Mouse (Mus musculus): ENCODE data around the gene Gm12184.

DNA sequence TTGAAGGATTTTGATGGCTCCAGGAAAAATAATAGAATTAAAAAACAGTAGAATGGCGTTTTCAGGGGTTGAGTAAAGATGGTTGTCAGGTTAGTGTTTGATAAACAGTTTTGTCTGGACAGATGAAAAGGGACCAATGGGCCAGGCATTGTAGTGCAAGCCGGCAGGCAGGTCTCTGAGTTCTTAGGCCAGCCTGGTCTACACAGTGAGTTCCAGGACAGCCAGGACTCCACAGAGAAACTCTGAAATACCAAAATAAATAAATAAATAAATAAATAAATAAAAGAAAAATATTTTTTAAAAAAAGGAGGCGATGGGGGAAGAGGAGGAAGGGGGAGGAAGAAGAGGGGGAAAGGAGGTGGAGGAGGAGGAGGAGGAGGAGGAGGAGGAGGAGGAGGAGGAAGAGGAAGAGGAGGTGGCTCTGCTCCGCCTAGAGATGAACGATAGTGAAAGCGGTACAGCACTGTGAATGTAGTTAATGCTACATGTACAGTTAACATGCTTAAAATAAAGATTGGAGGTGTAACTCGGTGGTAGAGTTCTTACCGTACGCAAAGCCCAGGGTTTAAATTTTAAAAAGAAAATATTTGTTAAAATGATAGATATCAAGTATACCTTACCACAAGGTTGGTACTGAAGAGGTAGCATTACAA lies 6.7 kb upstream of the Gm12184 start:
- TF ChIP-seq CTCF (IDR thresholded peaks at IDR 0.05; ENCODE audit: extremely low read depth, insufficient read length, insufficient replicate concordance, low read depth, low read length) (no peak), POLR2A (IDR thresholded peaks at IDR 0.05; ENCODE audit: low read depth, low read length) (no peak)

Measured in small intestine, adult 2 months (tissue).